In genomic region chr13:101032594-101032993, GRCm38 (mm10) we compare ENCODE assay signal across 10 mouse cellular contexts.
DNase-seq lines count a peak whose midpoint lies in the region; ATAC-seq and TF ChIP-seq lines count a peak whose summit lies in the region.
"Had no signal": no experiment of that assay in that cellular context is flagged by ENCODE, and none has a peak within 500 bp of the region (broad histone marks: within the 10 kb centered on the region; RNA-seq: fewer than 3 reads in every experiment).

No protein-coding gene starts in this region.

- no peak overlapping the region for H3K4me2 ChIP-seq in kidney, postnatal 0 days (ENCODE audit: low read length)

- no peak overlapping the region for H3K27ac ChIP-seq in kidney, postnatal 0 days
- no peak overlapping the region for H3K27ac ChIP-seq in embryonic facial prominence, embryonic 10.5 days (replicated peaks)
- H3K27ac ChIP-seq: macrophage had no signal

- 68% methylated on average over 1 of the region's 1 CpGs for WGBS in kidney, postnatal 0 days
- 50% methylated on average over 1 of the region's 1 CpGs for WGBS in embryonic facial prominence, embryonic 10.5 days

- H3K36me3 ChIP-seq in kidney, postnatal 0 days (ENCODE audit: insufficient read depth, low read length) = no peaks in the 10 kb centered on the region
- no peaks in the 10 kb centered on the region for H3K36me3 ChIP-seq in embryonic facial prominence, embryonic 10.5 days (replicated peaks)

- ATAC-seq in kidney, postnatal 0 days (replicated peaks; ENCODE audit: low FRiP score, low read depth) = no peak
- ATAC-seq in inflammation-experienced regulatory T-cells, adult 6 months = no peak

- no peaks in the 10 kb centered on the region for H3K9me3 ChIP-seq in kidney, postnatal 0 days (replicated peaks; ENCODE audit: low read length)
- H3K9me3 ChIP-seq in embryonic facial prominence, embryonic 10.5 days = no peaks in the 10 kb centered on the region

- no peak overlapping the region for H3K9ac ChIP-seq in kidney, postnatal 0 days (ENCODE audit: low read depth, low read length)

- TF ChIP-seq CTCF in kidney, postnatal 0 days (IDR thresholded peaks at IDR 0.05; ENCODE audit: low read depth) = no peak

- peak; percentile 78 for DNase-seq in kidney, postnatal 0 days (ENCODE audit: low spot score)
- no peak for DNase-seq in kidney, adult 8-10 months
- DNase-seq in thymus, postnatal 14 days = peak; percentile 12
- DNase-seq in thymus, adult 18-20 months = no peak
- DNase-seq in embryonic facial prominence, embryonic 10.5 days (ENCODE audit: low spot score) = peak; percentile 54
- DNase-seq in thymus, postnatal 4 days = peak; percentile 35
- DNase-seq in cerebellum, adult 9-11 months = no peak

- no peaks in the 10 kb centered on the region for H3K27me3 ChIP-seq in kidney, postnatal 0 days (ENCODE audit: insufficient read depth, low read length)
- H3K27me3 ChIP-seq in embryonic facial prominence, embryonic 10.5 days (replicated peaks; ENCODE audit: low read depth, poor library complexity, severe bottlenecking) = no peaks in the 10 kb centered on the region

- no peak overlapping the region for H3K4me3 ChIP-seq in kidney, postnatal 0 days (replicated peaks; ENCODE audit: low read depth, low read length)
- H3K4me3 ChIP-seq in embryonic facial prominence, embryonic 10.5 days = no peak overlapping the region
- H3K4me3 ChIP-seq: erythroblast, embryonic 14.5 days had no signal

- no peaks in the 10 kb centered on the region for H3K4me1 ChIP-seq in kidney, postnatal 0 days (replicated peaks; ENCODE audit: insufficient read depth, low read length)
- H3K4me1 ChIP-seq in embryonic facial prominence, embryonic 10.5 days = peaks cover 4% of the 10 kb centered on the region; the same call in 1 of the 2 replicates

Comparison
In these comparisons a context has a peak if more than half of its experiments do, and no peak if none do; other contexts are left out.
1. DNase-seq: peak in kidney, postnatal 0 days (single experiment), thymus, postnatal 14 days (single experiment), embryonic facial prominence, embryonic 10.5 days (single experiment) and thymus, postnatal 4 days (single experiment); none in kidney, adult 8-10 months (0 of 2), thymus, adult 18-20 months (0 of 2) and cerebellum, adult 9-11 months (single experiment).